Mouse (Mus musculus) embryo, embryonic 10 days (tissue): ENCODE data around the gene Ift22.
"Not testable (repeated sequence)": the region's sequence is repeated elsewhere in the genome, so short reads cannot be mapped to it uniquely, and the experiment has no call there.

Experiments used
- DNase-seq: peaks from one replicate; pipeline ENCODE4 v3.0.0-alpha.2; 2015; ENCODE audit warnings: low spot score

Ift22 gene

DNA sequence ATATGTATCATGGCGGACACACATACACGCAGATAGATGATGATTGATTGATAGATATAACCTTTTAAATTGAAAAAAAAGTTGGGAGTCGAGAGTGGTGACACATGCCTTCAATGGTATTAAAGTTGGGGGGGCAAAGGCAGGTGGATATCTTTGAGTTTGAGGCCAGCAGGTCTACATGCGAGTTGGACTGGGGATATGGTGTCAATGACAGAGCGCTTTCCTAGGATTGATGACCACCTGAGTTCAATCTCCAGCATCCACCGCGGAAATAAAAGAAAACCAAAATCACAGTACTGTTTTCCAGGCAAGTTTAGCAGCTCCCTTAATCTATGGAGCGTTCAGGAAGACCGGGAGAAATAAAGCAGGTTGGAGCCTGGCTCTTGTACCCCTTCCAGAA, 363 bp upstream of the Ift22 start:
- no peak for DNase-seq

- no peak for DNase-seq
Observed at GRCm38 (mm10) chr5:136914183-136914582, 6.2 kb downstream of the Ift22 start.

- DNase-seq, result no peak
Observed at GRCm38 (mm10) chr5:136917613-136918242, 9.8 kb downstream of the Ift22 start.

- peak; percentile 95 for DNase-seq
Observed at GRCm38 (mm10) chr5:136918655-136919472, 10.9 kb downstream of the Ift22 start.

DNA sequence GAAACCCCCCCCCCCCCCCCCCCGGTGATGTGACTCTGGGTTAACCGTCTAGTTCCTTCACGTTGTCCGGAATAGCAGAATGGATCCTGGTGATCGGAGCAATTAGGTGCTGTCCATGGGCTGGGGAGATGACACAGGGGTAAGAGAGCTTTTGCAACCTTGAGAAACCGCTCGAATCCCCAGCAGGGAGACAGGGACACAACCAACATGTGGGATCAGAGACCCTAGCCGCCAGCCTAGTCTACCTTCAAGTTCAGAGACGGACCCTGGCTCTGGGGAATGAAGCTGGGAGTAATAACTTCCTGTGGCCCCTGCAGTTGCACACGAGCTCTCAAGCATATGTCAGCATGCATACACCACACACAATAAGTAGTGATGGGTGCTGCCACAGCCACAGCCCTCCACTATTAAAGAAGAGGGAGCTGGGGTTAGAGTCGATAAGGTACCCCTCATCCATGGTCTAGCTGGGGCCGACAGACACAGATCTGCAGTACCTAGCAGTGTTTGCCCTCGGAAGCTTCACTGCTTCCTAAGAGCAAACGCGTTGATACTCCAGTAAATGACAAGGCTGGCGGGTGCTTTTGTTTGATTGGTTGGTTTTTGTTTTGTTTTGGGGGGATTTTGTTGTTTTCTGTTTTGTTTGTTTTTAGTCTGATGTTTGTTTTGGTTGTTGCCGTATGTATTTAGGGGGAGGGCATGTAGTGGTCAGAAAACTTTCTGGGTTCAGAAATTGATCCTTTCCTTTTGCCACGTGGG, 11.8 kb downstream of the Ift22 start:
- DNase-seq, result no peak

- DNase-seq, result no peak
Observed at GRCm38 (mm10) chr5:136922830-136923229, 14.9 kb downstream of the Ift22 start.

DNA sequence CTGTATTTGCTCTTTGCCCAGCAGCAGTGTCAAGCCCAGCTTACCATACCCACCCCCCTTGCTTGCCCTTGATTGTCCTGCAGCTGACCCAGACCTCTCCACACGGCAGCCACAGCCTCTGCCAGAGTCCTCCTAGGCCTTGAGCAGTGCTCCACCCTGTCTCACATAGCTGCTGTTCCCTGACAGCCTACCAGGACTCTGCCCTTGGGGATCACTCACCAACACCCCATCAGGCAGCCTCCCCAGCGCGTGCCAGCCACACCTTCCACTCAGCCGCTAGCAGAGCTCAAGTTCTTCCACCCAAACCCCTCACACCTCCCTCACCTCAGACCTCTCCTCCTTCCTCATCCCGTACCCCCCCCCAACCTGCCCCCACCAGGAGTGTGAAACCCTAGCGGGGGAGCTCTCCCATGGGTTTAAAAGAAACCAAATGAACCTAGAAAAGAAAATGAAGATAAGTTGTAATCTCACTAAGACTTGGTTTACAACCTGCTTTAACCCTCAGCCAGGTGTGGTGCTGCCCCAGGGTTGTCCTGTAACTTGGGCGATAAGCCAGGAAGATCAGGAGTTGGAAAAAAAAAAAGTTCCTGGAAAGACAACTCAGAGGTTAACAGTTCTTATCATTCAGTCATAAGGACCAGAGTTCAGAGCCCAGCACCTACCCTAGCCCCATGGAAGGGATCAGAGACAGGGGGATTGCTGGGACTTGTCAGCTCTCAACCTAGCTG, 16.0 kb downstream of the Ift22 start:
- DNase-seq, result no peak

GRCm38 (mm10) chr5:136929073-136929472, 21.1 kb downstream of the Ift22 start:
- DNase-seq, result peak; percentile 93

- DNase-seq, result no peak
Observed at GRCm38 (mm10) chr5:136931896-136932295, 23.9 kb downstream of the Ift22 start.

DNA sequence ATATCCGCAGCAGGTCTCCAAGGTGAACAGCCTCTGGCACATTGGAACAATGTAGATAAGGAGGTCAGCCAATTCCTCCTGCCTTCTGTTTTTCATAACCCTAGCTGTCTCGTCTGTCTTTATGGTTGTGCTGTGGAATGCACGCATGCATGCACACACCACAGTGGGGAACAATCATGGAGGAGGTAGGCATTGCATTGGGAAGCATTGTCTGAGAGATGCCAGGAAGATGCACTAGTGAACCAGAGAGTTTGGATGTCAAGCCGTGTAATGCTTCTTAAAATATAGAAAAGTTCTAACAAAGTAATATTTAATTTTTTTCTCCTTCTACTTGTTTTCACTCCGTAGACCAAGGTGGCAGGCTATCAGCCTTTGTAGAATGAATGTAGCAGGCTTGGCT, 25.0 kb downstream of the Ift22 start:
- no peak for DNase-seq

DNA sequence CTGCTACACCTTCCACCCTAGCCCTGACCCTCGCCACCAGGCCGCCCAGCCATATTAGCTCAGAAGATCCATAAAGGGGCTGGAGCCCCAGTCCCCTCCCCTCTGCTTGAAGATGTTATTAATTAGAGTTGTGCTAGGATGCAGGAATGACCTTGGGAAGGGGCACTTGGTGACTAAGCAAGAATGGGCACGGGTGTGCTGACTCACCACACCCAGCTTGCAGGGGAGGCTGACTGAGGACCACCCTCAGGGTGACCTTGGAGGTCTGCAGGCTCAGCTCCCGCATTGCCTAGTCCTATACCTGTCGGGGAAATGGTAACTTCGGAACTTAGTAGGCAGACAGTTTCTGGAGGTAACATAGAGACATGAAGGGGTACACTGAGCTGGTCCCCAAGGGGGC, 26.0 kb downstream of the Ift22 start:
- DNase-seq, result no peak

- DNase-seq, result no peak
Observed at GRCm38 (mm10) chr5:136935905-136936695, 28.1 kb downstream of the Ift22 start.

DNA sequence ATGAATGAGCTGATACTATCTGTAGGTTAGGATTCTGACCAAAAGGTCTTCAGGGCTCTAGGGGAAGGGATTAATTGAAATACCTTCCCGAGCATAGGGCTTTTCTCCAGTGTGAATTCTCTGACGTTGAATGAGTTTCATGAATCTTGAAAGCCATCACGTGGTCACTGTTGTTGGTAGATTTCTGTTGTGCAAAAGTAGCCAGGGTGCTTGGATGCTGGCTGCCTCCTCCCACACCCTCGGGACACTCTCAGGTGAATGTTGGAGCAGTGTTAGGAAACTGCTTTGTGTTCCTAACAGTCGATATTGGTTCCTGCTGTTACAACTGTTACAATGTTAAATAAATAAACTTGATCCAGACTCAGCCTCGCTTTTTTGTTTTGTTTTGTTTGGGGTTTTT, 28.8 kb downstream of the Ift22 start:
- no peak for DNase-seq

- DNase-seq, result no peak
Observed at GRCm38 (mm10) chr5:136937621-136938020, 29.7 kb downstream of the Ift22 start.

DNA sequence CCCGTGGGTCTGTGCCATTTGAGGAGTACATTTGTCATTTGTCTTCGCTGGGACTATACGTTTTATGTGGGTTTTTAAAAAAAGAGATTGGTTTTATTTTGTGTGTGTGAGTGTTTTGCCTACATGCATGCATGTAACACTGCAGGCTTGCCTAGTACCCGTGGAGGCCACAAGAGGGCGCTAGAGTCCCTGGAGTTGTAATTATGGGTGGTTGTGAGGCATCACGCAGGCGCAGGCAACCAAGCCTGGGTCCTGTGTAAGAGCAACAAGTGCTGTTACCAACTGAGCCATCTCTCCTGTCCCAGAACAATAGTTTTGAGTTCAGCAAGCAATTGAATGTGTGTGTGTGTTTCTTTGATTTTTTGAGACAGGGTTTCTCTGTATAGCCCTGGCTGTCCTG, 31.3 kb downstream of the Ift22 start:
- DNase-seq, result no peak

- DNase-seq, result not testable (repeated sequence)
Observed at GRCm38 (mm10) chr5:136940029-136940428, 32.1 kb downstream of the Ift22 start.

GRCm38 (mm10) chr5:136940845-136941560, 33.1 kb downstream of the Ift22 start:
- no peak for DNase-seq

GRCm38 (mm10) chr5:136942781-136943180, 34.8 kb downstream of the Ift22 start:
- DNase-seq, result no peak

DNA sequence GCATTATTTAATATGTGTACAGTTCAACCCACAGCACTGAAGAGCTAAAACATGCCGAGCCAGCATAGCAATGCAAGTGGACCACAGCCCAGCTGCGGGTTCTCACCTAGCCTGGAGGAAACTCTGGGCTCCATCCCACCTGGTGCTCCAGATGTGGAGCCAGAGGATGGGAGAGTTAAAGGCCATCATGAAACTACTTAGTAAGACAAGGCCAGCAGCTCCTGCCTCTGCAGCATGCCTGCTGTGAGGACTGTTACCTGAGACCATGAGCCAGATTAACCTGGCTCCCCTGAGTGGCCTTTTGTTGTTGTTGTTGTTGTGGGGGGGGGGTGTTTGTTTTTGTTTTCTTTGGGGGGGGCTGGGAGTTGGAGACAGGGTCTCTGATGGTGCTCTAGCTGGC, 35.4 kb downstream of the Ift22 start:
- no peak for DNase-seq

- DNase-seq, result no peak
Observed at GRCm38 (mm10) chr5:136945084-136945483, 37.1 kb downstream of the Ift22 start.

DNA sequence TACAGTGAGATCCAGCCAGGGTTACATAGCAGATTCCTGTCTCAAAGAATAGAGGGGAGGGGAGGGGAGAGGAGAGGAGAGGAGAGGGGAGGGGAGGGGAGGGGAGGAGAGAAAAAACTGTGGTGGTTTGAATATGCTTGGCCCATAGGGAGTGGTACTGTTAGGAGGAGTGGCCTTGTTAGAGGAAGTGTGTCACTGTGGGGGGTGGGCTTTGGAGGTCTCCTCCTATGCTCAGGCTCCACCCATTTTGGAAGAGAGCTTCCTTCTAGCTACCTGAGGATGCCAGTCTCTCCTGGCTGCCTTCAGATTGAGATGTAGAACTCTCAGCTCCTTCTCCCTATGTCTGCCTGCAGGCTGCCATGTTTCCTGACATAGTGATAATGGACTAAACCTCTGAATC, 39.9 kb downstream of the Ift22 start:
- no peak for DNase-seq
